Mouse (Mus musculus): ENCODE results near the gene Brix1. TPM values are rescaled to one million over a fixed set of nuclear protein-coding genes. Genes with fewer than 3 reads are reported as not detected.

The Brix1 gene
- total and polyA plus RNA-seq, 2 experiments from 2014 or later = 4.8 to 58.2 TPM

DNA sequence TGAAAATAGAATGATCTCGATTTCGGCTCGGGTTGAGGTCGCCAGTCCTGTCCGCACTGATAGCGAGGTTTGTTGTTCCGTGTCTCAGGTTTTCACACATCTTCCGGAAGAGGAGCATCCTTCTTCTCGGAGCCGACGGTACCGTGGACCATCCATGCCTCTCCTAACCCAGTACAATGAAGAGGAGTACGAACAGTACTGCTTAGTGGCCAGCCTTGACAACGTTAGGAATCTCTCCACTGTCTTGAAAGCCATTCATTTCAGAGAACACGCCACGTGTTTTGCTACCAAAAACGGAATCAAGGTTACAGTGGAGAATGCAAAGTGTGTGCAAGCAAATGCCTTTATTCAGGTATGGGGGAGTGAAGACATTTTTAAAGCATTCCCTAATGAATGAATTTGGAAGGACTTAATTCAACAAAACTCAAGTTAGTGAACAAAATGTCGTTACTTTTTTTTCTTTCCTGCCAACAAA lies 655 bp upstream of the Brix1 start:
- no peak for TF ChIP-seq CTCF (IDR thresholded peaks at IDR 0.05; ENCODE audit: low read depth)
- H3K4me3 ChIP-seq (ENCODE audit: low read length) = peak overlapping the region; percentile 93
- H3K27ac ChIP-seq = peak overlapping the region; percentile 76
- DNase-seq (ENCODE audit: low spot score) (no peak), ATAC-seq (peak; percentile 48)
- peaks cover 5% of the 10 kb centered on the region; the same call in 1 of the 2 replicates for H3K36me3 ChIP-seq (ENCODE audit: insufficient read depth, low read length)
- peaks cover 13% of the 10 kb centered on the region; the same call in 1 of the 2 replicates for H3K4me1 ChIP-seq (ENCODE audit: insufficient read depth, low read length)
- peak overlapping the region; percentile 64 for H3K9ac ChIP-seq (replicated peaks; ENCODE audit: low read length)
- no peaks in the 10 kb centered on the region for H3K9me3 ChIP-seq (ENCODE audit: low read length)
- 1% methylated on average over 18 of the region's 18 CpGs for WGBS
- H3K27me3 ChIP-seq (ENCODE audit: insufficient read depth, low read length) = no peaks in the 10 kb centered on the region
- H3K4me2 ChIP-seq (ENCODE audit: low read depth, low read length) = peak overlapping the region; percentile 89

DNA sequence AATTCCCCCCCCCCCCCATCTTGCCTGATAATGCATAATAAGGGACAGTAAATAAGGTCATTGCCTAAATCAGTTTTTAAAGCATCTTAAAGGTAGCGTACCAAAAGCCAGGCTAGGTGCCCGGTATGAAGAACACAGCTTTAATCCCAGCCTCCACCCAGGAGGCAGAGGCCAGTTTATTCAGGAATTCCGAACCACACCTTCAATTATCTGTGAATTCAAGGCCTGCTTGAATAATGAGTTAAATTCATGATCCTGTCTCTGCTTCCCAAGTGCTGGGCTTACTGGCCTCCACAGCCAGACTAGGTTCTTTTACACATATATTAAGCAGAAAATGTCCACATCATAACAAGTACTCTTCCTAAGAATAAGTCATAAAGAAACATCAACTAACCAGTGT lies 14.8 kb downstream of the Brix1 start:
- peak overlapping the region; percentile 92 for H3K4me3 ChIP-seq (ENCODE audit: low read length)
- DNase-seq (ENCODE audit: low spot score) (no peak), ATAC-seq (no peak; the same call in 1 of the 2 replicates)
- peaks cover 7% of the 10 kb centered on the region; the same call in 1 of the 2 replicates for H3K4me1 ChIP-seq (ENCODE audit: insufficient read depth, low read length)
- no peak overlapping the region for H3K27ac ChIP-seq
- no peaks in the 10 kb centered on the region for H3K27me3 ChIP-seq (ENCODE audit: insufficient read depth, low read length)
- WGBS = 16% methylated on average over 3 of the region's 3 CpGs
- peak overlapping the region; percentile 90 for H3K9ac ChIP-seq (replicated peaks; ENCODE audit: low read length)
- no peaks in the 10 kb centered on the region for H3K9me3 ChIP-seq (ENCODE audit: low read length)
- no peak for TF ChIP-seq CTCF (IDR thresholded peaks at IDR 0.05; ENCODE audit: low read depth)
- peak overlapping the region; percentile 86 for H3K4me2 ChIP-seq (ENCODE audit: low read depth, low read length)
- H3K36me3 ChIP-seq (ENCODE audit: insufficient read depth, low read length) = peaks cover 10% of the 10 kb centered on the region; the same call in 1 of the 2 replicates

DNA sequence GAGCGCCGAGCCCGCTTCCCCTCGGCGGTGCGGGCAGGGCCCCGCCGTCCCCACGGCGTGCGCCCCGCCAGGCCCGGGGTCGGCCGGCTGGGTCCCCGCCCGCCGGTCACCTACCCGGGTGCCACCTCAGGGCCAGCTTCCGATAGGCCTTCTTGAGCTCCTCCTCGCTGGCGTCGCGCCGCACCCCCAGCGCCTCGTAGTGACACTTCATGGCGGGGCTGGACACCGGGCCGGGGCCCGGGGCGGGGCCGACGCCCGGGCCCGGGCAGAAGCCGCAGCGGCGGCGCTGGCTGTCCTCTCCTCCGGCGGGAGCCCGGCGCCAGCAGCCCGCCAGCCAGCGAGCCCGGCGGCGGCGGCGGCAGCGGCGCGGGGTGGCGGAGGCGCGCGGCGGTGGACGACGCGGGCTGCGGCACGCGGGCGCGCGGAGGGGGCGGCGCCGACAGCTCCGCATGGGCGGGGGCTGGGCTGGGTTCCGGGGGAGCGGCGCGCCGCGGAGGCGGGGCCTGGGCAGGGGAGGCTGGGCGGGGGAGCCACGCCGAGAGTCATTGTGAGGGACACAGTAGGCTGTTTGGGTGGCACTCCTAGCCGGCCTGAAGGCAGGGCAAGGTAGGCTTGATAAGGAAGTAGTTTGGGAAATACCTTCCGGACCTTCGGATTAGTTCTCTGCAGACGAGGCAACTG lies 15.5 kb downstream of the Brix1 start, which contains the start of gene Dnajc21:
TSS of gene Dnajc21 (minus strand) at position 366 of the 681 bp plus-strand sequence.
- Histone ChIP-seq H3K4me1 (ENCODE audit: insufficient read depth, low read length) (peaks cover 7% of the 10 kb centered on the region; the same call in 1 of the 2 replicates), H3K4me2 (ENCODE audit: low read depth, low read length) (peak within 1 kb of the TSS; percentile 86), H3K9ac (replicated peaks; ENCODE audit: low read length) (peak within 1 kb of the TSS; percentile 90), H3K9me3 (ENCODE audit: low read length) (no peaks in the 10 kb centered on the region), H3K36me3 (ENCODE audit: insufficient read depth, low read length) (peaks cover 4% of the 10 kb centered on the region; the same call in 1 of the 2 replicates), H3K4me3 (ENCODE audit: low read length) (peak within 1 kb of the TSS; percentile 92), H3K27me3 (ENCODE audit: insufficient read depth, low read length) (no peaks in the 10 kb centered on the region), H3K27ac (peak within 1 kb of the TSS; percentile 79)
- peak; percentile 91 for DNase-seq (ENCODE audit: low spot score)
- peak; percentile 98 for ATAC-seq
- WGBS = 2% methylated on average over 36 of the region's 87 CpGs
- TF ChIP-seq CTCF (IDR thresholded peaks at IDR 0.05; ENCODE audit: low read depth) = no peak

DNA sequence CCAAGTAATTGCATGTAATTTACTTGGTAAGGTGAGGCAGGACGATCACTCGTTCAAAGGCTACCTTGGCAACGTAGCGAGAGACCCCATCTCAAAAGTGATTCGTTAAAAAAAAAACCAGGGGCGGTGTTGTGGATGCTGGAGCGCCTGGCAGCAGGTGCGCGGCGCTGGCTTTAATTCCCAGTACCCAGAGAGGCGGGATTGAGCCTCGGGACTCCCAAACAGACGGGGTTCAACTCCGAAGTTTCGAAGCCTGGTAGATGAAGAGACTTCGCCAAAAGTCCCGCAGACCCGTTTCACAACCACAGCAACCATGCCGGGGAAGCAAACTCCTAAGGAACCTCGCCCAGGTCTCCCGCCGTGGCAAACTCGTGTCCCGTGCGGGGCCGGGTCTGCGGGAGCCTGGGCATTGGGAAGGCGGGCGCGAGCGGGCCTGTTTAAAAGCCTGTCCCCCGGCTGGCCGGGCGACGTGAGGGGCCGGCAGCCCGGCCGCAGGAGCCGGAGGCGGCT lies 16.1 kb downstream of the Brix1 start:
- Histone ChIP-seq H3K4me2 (ENCODE audit: low read depth, low read length) (peak overlapping the region; percentile 86), H3K4me1 (ENCODE audit: insufficient read depth, low read length) (peaks cover 7% of the 10 kb centered on the region; the same call in 1 of the 2 replicates), H3K27me3 (ENCODE audit: insufficient read depth, low read length) (no peaks in the 10 kb centered on the region), H3K27ac (peak overlapping the region; percentile 79), H3K9me3 (ENCODE audit: low read length) (no peaks in the 10 kb centered on the region), H3K4me3 (ENCODE audit: low read length) (peak overlapping the region; percentile 92), H3K36me3 (ENCODE audit: insufficient read depth, low read length) (no peaks in the 10 kb centered on the region), H3K9ac (replicated peaks; ENCODE audit: low read length) (peak overlapping the region; percentile 90)
- under 1% methylated on average over 38 of the region's 40 CpGs for WGBS
- ATAC-seq (no peak), DNase-seq (ENCODE audit: low spot score) (peak; percentile 34)
- no peak for TF ChIP-seq CTCF (IDR thresholded peaks at IDR 0.05; ENCODE audit: low read depth)

DNA sequence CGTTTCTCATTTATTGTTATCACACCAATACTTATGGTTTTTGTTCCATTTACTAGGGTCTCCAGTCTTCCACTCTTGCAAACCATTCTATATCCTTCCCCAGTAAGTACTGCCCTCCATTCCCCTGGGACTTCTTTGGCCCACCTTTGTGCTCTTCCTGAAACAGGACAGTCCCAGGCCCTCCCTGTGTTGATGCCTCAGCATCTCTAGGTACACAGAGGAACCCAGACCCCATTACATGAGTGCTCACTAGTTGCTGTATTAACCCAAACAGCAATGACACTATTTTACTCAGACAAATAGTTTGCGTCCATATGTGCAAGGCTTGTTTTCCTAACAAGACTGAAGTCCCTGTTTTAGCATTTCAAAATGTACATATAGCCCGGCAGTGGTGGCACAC lies 17.0 kb downstream of the Brix1 start:
- Histone ChIP-seq H3K4me1 (ENCODE audit: insufficient read depth, low read length) (peaks cover 7% of the 10 kb centered on the region; the same call in 1 of the 2 replicates), H3K4me3 (ENCODE audit: low read length) (no peak overlapping the region), H3K9me3 (ENCODE audit: low read length) (no peaks in the 10 kb centered on the region), H3K4me2 (ENCODE audit: low read depth, low read length) (peak overlapping the region; percentile 86), H3K36me3 (ENCODE audit: insufficient read depth, low read length) (no peaks in the 10 kb centered on the region), H3K27me3 (ENCODE audit: insufficient read depth, low read length) (no peaks in the 10 kb centered on the region), H3K27ac (no peak overlapping the region), H3K9ac (replicated peaks; ENCODE audit: low read length) (no peak overlapping the region)
- no peak for DNase-seq (ENCODE audit: low spot score)
- no peak for ATAC-seq
- WGBS = 90% methylated on average over 3 of the region's 3 CpGs
- no peak for TF ChIP-seq CTCF (IDR thresholded peaks at IDR 0.05; ENCODE audit: low read depth)

DNA sequence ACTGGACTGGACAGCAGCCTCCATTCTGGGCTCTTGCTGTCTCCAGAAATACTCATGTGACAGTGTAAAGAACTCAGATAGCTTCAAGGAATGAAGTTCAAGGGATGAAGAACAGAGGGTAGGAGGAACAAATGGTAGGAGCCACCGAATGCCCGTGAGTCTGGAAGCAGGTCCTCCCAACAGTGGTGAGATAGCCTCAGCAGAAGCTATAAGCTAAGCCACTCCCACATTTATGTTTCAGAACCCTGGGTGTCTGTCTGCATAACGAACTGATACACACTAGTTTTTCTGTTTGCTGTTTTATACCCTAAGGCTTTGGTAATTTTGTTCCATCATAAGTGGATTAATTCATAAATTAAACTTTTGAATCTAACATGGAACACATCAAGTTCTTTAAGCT lies 21.1 kb downstream of the Brix1 start:
- H3K9ac ChIP-seq (replicated peaks; ENCODE audit: low read length) = no peak overlapping the region
- H3K36me3 ChIP-seq (ENCODE audit: insufficient read depth, low read length) = peaks cover 13% of the 10 kb centered on the region
- TF ChIP-seq CTCF (IDR thresholded peaks at IDR 0.05; ENCODE audit: low read depth) = no peak
- H3K27me3 ChIP-seq (ENCODE audit: insufficient read depth, low read length) = no peaks in the 10 kb centered on the region
- no peak overlapping the region for H3K4me3 ChIP-seq (ENCODE audit: low read length)
- H3K27ac ChIP-seq = no peak overlapping the region
- ATAC-seq = no peak
- WGBS = 89% methylated on average over 3 of the region's 3 CpGs
- peaks cover 7% of the 10 kb centered on the region; the same call in 1 of the 2 replicates for H3K4me1 ChIP-seq (ENCODE audit: insufficient read depth, low read length)
- no peak overlapping the region for H3K4me2 ChIP-seq (ENCODE audit: low read depth, low read length)
- no peak for DNase-seq (ENCODE audit: low spot score)
- no peaks in the 10 kb centered on the region for H3K9me3 ChIP-seq (ENCODE audit: low read length)
